Mouse (Mus musculus) heart, embryonic 13.5 days (tissue): ENCODE results near the gene Wnt8b. TPM values are rescaled to one million over a fixed set of nuclear protein-coding genes. Genes with fewer than 3 reads are reported as not detected.

Experiments
- ATAC-seq: fragments of 200-750 bp; cut with Nextera tagmentation; 2 replicates; pipeline ENCODE4 v1.8.0; 2017; ENCODE audit warnings: moderate TSS enrichment; ENCODE audit not compliant: insufficient number of reproducible peaks, low FRiP score, low TSS enrichment; ENCODE audit errors: extremely low read depth
- H3K27ac ChIP-seq: fragments of 300-500 bp; sonication (generic); replicated peaks from 2 replicates; pipeline ENCODE4 v1.5.1; 2015; ENCODE audit warnings: moderate library complexity, mild to moderate bottlenecking, inconsistent platforms
- H3K27me3 ChIP-seq: fragments of 300-500 bp; sonication (generic); replicated peaks from 2 replicates; pipeline ENCODE4 v1.6.1; 2015; ENCODE audit warnings: mild to moderate bottlenecking, inconsistent platforms
- H3K36me3 ChIP-seq: fragments of 300-500 bp; sonication (generic); 2 replicates; pipeline ENCODE4 v1.6.1; 2015; ENCODE audit warnings: mild to moderate bottlenecking, inconsistent platforms
- H3K4me1 ChIP-seq: fragments of 300-500 bp; sonication (generic); 2 replicates; pipeline ENCODE4 v1.6.1; 2015; ENCODE audit warnings: inconsistent platforms
- H3K4me2 ChIP-seq: fragments of 300-500 bp; sonication (generic); 2 replicates; pipeline ENCODE4 v1.6.1; 2015; ENCODE audit warnings: inconsistent platforms, mild to moderate bottlenecking, moderate library complexity
- H3K4me3 ChIP-seq: fragments of 300-500 bp; sonication (generic); 2 replicates; pipeline ENCODE4 v1.5.1; 2015; ENCODE audit warnings: moderate library complexity, mild to moderate bottlenecking, inconsistent platforms
- H3K9ac ChIP-seq: fragments of 300-500 bp; sonication (generic); 2 replicates; pipeline ENCODE4 v1.6.1; 2015; ENCODE audit warnings: inconsistent platforms, mild to moderate bottlenecking, moderate library complexity
- H3K9me3 ChIP-seq: fragments of 300-500 bp; sonication (generic); 2 replicates; pipeline ENCODE4 v1.6.1; 2016; ENCODE audit warnings: inconsistent platforms
- WGBS: fragments of 180-500 bp; shearing (Covaris S2); methylation state at CpG from one replicate; pipeline ENCODE4 v1.1.7; 2015; ENCODE audit warnings: mixed read lengths; 5-methylcytosine and 5-hydroxymethylcytosine counted together
- polyA plus RNA-seq: library from polyadenylated mRNA; unstranded; fragments of >200 nt; fragmentation: Nextera tagmentation; extraction: Ambion mirVana; gene quantifications from 2 replicates; pipeline ENCODE4 v1.2.1, GENCODE M21; 2015

Gene Wnt8b
- polyA plus RNA-seq, 1 experiment from 2014 or later = not detected

DNA sequence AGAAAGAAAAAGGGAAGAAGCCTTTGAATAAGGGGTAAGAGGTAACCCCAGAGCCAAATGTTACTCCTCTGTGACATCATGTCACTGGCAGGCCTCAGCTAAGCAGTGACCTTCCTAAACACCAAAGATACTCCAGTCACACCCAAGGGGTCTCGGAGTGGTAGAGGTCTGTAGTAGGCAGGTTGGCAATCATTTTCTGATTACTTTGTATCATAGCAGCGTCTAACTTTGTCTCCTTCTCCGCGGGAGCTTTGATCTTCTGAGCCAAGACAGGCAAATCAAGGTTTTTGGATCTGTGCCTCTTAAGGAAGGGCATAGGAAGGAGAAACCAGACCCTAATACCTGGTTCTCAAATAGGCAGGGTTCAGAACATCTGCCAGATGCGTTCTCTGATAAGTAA is 19.3 kb downstream of the Wnt8b start:
- H3K4me3 ChIP-seq = no peak overlapping the region
- peaks cover 92% of the 10 kb centered on the region for H3K27me3 ChIP-seq
- WGBS = 31% methylated on average over 5 of the region's 5 CpGs
- no peaks in the 10 kb centered on the region for H3K9me3 ChIP-seq
- no peak overlapping the region for H3K9ac ChIP-seq
- H3K27ac ChIP-seq = no peak overlapping the region
- peaks cover 31% of the 10 kb centered on the region for H3K4me1 ChIP-seq
- no peak overlapping the region for H3K4me2 ChIP-seq
- ATAC-seq = no peak
- no peaks in the 10 kb centered on the region for H3K36me3 ChIP-seq

DNA sequence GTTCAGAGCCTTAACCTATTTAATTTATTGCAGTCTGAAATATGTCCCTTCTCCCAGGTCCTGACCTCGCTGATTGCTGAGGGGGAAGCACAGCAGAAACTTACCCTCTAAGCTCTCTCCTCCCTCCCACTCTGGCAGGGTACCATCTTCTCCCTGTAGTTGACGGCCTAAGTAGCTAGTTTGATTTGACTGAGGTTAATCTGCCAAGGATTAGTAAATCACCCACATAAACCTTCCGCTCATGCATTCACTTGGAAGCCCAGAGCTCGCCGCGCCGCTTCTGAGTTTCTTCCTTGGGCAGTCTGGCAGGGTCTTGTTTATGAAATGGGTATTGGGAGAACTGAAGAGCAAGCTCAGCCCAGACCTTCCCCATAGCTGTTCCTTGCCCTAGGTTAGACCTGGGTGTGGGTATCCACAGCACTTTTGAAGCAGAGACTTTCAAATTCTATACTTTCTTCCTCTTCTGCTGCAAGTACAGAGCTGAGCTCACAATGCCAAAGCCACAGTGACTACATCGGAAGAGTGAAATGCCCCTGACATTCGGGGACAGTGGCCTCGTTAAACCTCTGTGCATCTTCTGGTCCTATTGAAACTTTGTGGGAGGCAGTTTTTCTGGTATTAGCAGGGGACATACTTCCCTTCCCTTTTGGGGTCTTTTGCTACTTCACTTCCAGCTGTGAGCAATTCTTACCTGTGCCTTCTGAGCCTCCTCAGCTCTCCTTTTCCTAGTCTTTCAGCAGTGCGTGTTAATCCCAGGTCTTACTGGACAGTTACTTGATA is 20.0 kb downstream of the Wnt8b start:
- no peaks in the 10 kb centered on the region for H3K9me3 ChIP-seq
- ATAC-seq = no peak
- H3K36me3 ChIP-seq = no peaks in the 10 kb centered on the region
- no peak overlapping the region for H3K4me2 ChIP-seq
- H3K9ac ChIP-seq = no peak overlapping the region
- 26% methylated on average over 11 of the region's 11 CpGs for WGBS
- H3K4me1 ChIP-seq = peaks cover 31% of the 10 kb centered on the region
- no peak overlapping the region for H3K27ac ChIP-seq
- H3K27me3 ChIP-seq = peaks cover 92% of the 10 kb centered on the region
- no peak overlapping the region for H3K4me3 ChIP-seq

DNA sequence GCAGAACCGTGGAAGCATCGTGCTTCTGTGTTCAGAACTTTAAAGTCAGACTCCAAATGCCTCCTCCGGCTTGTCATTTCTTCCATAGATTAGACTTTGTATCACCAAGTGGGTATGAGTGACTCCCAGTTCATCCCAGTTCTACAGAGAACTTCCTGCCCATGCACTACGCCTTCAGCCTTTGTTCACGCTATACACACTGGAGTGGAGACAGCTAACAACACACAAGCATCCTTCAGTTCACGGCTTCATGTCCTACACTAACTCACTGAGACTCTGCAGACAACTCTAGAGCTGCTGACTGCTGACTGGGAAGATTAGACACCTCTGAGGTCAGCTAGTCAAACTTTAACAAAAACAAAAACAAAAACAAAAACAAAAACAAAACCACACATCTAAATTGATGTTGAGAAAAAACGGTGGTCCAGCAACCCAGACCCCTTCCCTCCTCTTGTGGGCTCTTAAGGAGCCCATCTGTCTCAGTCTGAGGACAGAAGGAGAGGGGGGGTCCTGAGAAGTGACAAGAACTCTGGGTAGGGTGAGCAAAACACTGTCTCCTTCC is 20.7 kb downstream of the Wnt8b start:
- Histone ChIP-seq H3K27ac (no peak overlapping the region), H3K9me3 (no peaks in the 10 kb centered on the region), H3K27me3 (peaks cover 92% of the 10 kb centered on the region), H3K4me1 (peaks cover 31% of the 10 kb centered on the region), H3K9ac (no peak overlapping the region), H3K4me3 (no peak overlapping the region), H3K4me2 (no peak overlapping the region), H3K36me3 (no peaks in the 10 kb centered on the region)
- no peak for ATAC-seq
- WGBS = 28% methylated on average over 7 of the region's 7 CpGs

DNA sequence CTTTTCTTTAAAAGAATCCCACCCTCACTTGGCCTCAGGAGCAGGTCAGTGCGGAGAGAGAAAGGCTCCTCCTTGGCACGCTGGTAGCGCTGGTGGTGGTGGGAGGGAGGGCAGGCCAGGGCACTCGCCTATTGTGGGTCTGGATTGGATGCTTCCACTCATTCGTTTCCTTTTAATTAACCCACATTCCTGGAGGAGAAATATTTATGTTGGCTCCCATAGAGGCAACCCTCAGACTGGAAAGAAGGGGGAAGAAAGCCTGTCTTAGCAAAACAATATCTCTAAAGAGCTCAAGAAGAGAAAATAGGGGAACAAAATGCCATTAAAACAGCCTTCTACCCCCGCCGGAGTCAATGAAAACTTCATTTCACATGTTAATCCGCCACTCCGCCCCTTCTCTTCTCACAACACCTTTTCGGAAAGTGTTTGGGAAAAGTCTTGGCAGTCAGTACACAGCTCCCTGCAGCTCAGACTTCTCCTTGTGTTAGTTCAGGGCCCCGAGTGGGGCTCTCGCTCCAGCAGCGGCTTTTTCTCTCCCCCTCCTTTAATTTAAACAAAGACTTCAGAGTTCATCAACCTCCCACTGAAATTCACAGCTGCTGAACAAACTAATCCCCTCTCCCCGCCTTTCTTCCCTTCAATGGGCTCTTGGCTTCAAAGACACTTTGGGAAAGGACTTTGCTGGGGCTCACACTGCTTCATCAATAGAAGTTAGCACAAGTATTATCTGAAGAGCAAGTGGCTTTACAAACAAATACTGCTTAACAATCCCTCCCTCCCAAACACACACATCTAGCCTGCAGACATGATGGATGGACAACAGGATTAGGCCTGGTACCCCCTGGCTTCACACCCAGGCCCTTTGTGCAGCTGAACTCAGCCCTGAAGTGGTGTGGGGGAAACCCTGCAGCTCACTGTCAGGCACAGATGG is 21.5 kb downstream of the Wnt8b start:
- H3K4me2 ChIP-seq = no peak overlapping the region
- ATAC-seq = no peak
- peaks cover 31% of the 10 kb centered on the region for H3K4me1 ChIP-seq

DNA sequence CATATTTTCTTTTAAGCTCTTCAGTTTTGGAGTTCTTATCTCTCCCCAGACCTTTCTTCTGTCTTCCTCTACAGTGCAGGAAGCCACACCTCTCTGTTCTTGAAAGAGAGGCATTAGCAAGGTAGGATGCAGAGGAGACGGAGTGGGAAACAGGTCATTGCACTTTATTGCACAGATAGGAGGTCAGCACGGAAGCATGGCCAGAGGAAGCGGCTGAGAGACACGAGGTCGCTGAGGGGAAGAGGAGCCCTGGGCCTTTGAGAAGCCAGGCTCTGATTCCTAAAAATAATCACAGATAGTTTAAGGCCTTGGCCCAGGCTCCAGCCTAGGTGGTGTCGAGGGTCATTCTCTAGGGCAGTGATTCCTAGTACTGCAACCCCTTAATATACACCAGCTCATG is 22.5 kb downstream of the Wnt8b start:
- no peak overlapping the region for H3K4me3 ChIP-seq
- no peak for ATAC-seq
- no peak overlapping the region for H3K9ac ChIP-seq
- peaks cover 79% of the 10 kb centered on the region for H3K27me3 ChIP-seq
- H3K27ac ChIP-seq = no peak overlapping the region
- no peaks in the 10 kb centered on the region for H3K9me3 ChIP-seq
- 39% methylated on average over 6 of the region's 6 CpGs for WGBS
- H3K4me2 ChIP-seq = no peak overlapping the region
- H3K4me1 ChIP-seq = peaks cover 21% of the 10 kb centered on the region
- H3K36me3 ChIP-seq = no peaks in the 10 kb centered on the region

More for the DNA sequence above, 21.5 kb downstream of the Wnt8b start:
- Histone ChIP-seq H3K36me3 (no peaks in the 10 kb centered on the region), H3K27me3 (peaks cover 89% of the 10 kb centered on the region), H3K9me3 (no peaks in the 10 kb centered on the region), H3K27ac (no peak overlapping the region), H3K4me3 (no peak overlapping the region), H3K9ac (no peak overlapping the region)
- WGBS = 29% methylated on average over 14 of the region's 14 CpGs

DNA sequence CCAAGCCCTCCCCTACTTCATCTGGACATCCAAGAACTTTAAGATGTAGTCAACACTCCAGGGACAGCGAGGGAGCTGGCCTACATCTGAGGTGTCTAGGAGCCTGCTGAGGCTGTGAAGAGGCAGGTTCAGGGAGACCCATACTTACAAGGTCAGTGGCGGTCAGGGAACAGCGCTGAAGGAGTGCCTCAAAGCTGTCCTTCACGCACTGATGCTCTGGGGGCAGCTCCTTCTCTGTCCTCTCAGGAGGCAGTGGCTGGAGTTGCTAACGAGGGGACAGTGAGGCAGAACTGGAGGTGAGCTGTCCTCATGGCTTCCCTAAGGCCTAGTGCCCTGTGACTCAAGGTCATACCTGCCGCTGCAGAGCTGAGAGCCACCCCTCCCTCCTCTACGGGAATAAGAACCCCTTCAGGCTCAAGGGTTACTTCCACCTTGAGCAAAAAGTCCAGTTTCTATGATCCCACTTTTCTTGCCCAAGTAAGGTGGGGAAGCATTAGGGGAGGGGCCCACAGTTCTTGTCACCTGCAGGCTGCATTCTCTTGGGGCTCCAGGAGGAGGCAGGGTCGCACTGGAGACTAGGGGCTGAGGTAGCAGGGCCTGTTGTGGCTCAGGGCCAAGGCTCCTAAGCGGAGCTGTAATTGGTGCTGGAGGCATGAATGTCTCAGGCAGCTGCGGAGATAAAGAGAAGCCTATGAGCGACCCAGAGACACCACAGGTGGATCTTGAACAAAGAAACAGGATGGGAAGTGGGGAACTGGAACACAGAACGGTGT is 24.9 kb downstream of the Wnt8b start:
- H3K27me3 ChIP-seq = peaks cover 55% of the 10 kb centered on the region
- no peaks in the 10 kb centered on the region for H3K36me3 ChIP-seq
- peaks cover 7% of the 10 kb centered on the region for H3K4me1 ChIP-seq
- WGBS = 47% methylated on average over 12 of the region's 12 CpGs
- no peak overlapping the region for H3K9ac ChIP-seq
- H3K27ac ChIP-seq = no peak overlapping the region
- ATAC-seq = no peak
- no peak overlapping the region for H3K4me3 ChIP-seq
- no peak overlapping the region for H3K4me2 ChIP-seq
- no peaks in the 10 kb centered on the region for H3K9me3 ChIP-seq

DNA sequence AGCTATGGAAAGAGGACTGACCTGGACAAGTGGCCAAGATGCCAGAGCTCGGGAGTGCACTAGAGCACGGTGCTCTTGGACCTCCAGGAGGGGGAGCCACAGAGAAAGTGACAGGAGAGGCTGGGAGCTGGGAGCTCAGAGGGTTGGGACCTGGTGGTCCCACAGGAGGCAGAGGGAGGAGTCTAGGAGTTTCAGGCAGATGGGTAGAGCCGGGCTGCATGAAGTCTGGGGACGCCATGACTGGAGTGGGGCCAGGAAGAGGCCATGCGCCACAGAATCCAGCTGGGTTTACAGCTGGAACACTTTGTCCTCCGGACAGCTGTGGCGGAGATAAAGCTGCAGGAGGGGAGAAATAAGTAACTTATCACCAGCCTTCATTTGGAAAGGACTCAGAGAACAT is 25.9 kb downstream of the Wnt8b start:
- WGBS = 26% methylated on average over 7 of the region's 7 CpGs
- H3K27ac ChIP-seq = no peak overlapping the region
- no peak overlapping the region for H3K4me3 ChIP-seq
- H3K36me3 ChIP-seq = no peaks in the 10 kb centered on the region
- H3K4me1 ChIP-seq = peaks cover 7% of the 10 kb centered on the region
- no peak overlapping the region for H3K9ac ChIP-seq
- no peak overlapping the region for H3K4me2 ChIP-seq
- no peak for ATAC-seq
- H3K27me3 ChIP-seq = peaks cover 53% of the 10 kb centered on the region
- no peaks in the 10 kb centered on the region for H3K9me3 ChIP-seq

DNA sequence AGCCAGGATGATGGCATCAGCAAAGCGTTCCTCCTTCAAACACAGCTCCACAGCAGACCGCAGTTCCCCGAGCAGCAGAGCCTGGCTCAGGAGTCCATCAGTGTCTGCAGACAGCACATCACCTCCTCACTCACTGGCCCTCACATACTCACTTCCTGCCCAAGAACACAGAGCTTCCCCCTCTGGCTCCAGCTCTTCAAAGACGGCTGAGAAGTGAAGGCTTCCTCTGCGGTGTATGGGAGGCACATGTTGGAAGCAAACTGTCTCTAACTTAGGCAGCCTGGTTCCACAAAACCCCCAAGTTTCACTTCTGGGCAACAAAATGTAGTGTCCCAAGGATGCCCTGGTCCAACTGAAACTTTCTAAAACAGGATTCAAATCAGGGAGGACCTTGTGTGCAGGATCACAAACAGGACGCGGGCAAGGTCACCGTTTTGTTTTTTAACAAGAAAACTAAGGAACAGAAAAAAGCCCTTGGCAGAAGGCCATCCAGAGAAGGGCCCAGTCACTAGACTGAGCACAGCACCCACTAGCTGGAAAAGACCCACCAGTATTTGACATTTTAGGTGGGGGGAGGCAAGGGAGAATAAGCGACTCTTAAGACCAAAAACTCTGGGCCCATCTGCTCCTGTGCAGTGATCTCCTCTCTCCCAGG is 32.4 kb downstream of the Wnt8b start:
- Histone ChIP-seq H3K27ac (no peak overlapping the region), H3K9me3 (no peaks in the 10 kb centered on the region), H3K9ac (no peak overlapping the region), H3K36me3 (no peaks in the 10 kb centered on the region), H3K4me1 (no peaks in the 10 kb centered on the region), H3K27me3 (peaks cover 12% of the 10 kb centered on the region), H3K4me3 (no peak overlapping the region), H3K4me2 (no peak overlapping the region)
- ATAC-seq = no peak
- WGBS = 71% methylated on average over 9 of the region's 9 CpGs

DNA sequence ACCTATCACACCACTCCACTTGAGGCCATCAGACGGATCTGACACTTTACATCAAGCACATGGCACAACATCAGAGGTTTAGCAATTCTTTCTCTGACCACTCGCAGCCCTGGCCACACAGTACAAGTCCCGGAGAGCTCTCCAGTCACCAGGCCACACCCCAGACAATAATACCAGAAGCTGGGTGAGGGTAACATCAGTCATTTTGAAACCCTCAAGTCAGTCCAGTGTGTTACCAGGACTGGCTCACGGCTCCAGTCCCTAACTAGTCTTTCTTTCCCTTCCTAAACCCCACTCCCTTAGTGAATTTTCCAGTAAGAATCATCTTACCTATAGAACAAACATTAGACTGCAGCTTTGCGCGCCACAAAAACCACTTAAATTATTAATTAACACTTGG is 36.7 kb downstream of the Wnt8b start:
- H3K9ac ChIP-seq = no peak overlapping the region
- H3K9me3 ChIP-seq = no peaks in the 10 kb centered on the region
- H3K36me3 ChIP-seq = no peaks in the 10 kb centered on the region
- no peak overlapping the region for H3K27ac ChIP-seq
- ATAC-seq = no peak
- peaks cover 23% of the 10 kb centered on the region for H3K27me3 ChIP-seq
- H3K4me1 ChIP-seq = no peaks in the 10 kb centered on the region
- H3K4me3 ChIP-seq = no peak overlapping the region
- WGBS = 71% methylated on average over 6 of the region's 6 CpGs
- H3K4me2 ChIP-seq = no peak overlapping the region

DNA sequence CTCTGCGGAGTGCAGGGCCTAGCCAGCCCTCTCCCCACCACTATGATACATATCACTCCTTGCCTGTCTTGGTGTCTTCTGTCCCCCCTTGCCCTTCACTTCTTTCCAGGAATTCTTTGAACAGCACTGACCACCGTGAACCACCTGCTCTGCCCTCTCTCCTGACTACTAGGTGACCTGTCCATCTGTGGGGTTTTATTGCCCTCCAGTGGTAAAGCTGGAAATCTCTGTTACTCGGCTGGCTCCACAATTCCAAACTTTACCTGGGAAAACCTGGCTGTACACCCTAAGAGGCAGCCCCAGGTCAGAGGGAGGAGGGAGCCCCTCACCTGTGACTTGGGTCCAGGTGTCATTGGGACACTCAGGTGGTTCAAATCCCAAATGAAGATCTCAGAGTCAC is 42.1 kb downstream of the Wnt8b start:
- Histone ChIP-seq H3K4me1 (no peaks in the 10 kb centered on the region), H3K9ac (no peak overlapping the region), H3K27ac (no peak overlapping the region), H3K27me3 (peaks cover 23% of the 10 kb centered on the region), H3K4me2 (no peak overlapping the region), H3K36me3 (no peaks in the 10 kb centered on the region), H3K9me3 (0 out of 2 replicates have a peak, but pooled peaks cover 4% of the 10 kb centered on the region), H3K4me3 (no peak overlapping the region)
- ATAC-seq = no peak
- WGBS = 33% methylated on average over 3 of the region's 3 CpGs
